Mouse (Mus musculus): ENCODE measurements around the gene Mmel1.

Gene Mmel1

DNA sequence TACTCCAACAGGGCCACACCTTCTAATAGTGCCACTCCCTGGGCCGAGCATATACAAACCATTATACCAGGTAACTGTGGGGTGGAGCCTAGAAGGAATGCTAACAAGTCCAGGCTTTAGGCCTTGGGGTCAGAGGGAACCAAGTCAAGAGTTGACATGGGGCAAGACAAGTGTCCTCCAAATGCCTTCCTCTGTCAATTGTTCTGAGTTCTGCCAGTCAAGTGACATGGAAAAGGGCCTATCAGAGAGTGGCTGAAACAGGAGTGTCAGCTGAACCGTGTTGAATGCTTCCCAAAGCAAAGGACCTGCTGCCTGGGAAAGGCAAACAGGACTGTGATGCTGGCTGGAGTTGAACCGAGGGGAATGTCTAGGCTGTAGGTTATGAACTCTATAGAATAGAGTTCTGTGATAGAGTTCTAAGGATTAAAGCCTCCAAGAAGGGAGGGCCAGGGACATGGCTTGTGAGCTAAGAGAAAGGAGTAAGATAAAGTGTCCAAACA lies 5.9 kb upstream of the Mmel1 start:
- intact Hi-C loops (cut with DNase I): no loop called here

DNA sequence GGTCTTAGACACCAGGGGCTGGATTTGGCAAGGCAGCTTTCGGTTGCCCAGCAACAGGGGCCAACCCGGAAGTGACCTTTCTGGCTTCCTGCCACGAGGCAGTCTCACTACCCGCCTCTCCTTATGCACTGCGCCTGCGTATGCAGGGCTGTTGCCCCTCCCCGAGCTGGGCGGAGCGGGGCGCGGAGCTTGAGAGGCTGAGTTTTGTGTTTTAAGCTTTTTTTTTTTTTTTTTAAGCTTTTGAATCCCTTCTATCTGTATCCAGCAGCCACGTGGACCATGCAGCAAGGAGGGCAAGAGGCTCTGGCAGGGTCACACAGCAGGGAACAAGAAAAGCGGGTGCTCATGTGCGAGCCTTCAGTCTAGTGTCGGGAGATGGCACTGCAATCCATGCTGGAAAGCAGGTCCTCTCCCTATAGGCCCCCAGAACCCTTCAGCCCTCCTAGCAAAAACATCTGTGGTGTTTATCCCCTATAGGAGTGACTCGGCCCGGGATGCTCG lies 5.1 kb upstream of the Mmel1 start:
- intact Hi-C loops (cut with DNase I): no loop called here

DNA sequence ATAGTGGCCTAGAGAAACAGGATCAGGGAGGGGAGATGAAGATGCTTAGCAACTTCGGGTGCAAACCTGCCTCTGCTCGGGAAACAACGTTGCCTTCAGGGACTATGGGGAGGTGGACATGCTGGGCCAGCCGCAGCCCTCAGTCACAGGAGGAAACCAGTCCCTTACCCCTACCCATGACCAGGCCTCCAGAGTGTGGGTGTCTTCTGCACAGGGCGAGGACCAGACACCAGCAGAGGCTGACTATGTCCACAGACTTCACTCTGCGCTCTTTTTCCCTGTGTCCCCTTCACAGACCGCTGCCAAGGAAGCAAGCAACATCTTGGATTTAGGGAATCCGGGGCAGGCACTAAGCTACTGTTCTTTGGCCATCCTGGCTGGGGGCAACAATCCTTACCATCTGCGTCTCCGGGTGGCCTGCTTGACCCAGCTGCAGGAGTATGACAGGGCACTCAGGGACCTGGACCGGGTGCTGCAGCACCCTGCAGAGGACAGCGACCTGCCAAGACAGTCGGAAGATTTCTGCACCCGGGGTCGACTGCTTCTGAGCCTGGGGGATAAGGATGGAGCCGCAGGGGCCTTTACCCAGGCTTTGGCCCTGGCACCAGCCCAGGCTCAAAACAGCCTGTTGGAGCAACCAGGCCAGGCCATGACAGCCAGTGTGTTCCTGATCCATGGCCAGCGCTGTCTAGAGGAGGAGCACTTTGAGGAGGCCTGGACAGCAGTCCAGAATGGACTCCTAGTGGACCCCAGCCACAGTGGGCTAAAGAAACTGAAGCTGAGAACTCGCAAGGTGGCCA lies 4.2 kb upstream of the Mmel1 start:
- intact Hi-C loops (cut with DNase I): no loop called here

DNA sequence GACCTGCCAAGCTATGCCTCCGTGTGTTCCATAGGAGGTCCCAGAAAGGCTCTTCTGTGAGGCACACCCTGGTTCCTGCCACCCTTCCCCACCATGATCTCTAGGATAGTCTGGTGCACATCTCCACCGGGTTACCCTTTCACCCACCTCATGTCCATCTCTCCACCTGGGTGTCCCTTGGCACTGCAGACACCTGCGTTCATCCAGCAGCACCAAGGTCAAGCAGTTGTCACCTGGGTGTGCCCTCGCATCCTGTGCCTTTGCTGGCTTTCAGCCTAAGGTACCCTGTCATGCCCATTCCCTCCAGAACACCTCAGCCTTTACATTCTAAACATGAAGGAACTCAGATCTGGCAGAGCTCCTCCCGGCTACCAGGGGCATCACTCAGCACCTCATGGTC lies 3.0 kb upstream of the Mmel1 start:
- intact Hi-C loops (cut with DNase I): no loop called here

DNA sequence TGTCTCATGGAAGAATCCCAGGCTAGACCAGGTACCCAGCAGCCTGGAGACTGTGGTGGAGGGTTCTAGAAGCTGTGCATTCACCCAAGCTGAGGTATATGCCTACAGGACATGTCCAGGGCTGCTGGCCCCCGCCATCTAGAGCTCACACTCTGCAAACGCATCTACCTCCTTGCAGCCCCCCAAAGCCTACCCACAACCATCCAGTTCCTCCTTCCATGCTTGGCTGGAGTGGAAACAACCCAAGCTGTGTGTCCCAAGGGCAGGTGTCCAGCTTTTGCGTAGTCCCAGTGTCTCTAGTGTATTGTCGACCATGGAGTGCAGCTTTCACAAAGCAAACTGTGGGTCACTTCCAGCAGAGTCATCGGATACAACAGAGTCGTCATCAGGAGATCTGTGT lies 2.1 kb upstream of the Mmel1 start:
- intact Hi-C loops (cut with DNase I): no loop called here

DNA sequence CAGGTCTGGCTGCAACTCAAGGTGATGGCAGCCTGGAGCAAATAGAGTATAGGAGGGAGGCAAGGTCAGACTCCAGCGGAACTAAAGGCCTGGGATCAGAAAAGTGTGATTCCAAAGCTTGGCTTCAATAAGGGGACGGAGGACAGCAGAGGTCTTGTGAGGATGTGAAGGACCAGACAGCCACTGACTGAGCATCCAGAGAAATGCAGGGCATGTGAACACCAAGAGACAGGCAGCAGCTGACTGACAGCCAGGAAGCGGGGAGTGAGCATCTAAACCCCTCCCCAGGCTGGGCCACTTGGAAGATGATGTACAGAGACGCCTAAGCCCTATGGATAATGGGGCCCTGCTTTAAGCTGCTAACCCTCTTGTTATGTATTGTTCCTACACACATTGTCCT lies 1.3 kb downstream of the Mmel1 start:
- intact Hi-C loops (cut with DNase I): no loop called here

DNA sequence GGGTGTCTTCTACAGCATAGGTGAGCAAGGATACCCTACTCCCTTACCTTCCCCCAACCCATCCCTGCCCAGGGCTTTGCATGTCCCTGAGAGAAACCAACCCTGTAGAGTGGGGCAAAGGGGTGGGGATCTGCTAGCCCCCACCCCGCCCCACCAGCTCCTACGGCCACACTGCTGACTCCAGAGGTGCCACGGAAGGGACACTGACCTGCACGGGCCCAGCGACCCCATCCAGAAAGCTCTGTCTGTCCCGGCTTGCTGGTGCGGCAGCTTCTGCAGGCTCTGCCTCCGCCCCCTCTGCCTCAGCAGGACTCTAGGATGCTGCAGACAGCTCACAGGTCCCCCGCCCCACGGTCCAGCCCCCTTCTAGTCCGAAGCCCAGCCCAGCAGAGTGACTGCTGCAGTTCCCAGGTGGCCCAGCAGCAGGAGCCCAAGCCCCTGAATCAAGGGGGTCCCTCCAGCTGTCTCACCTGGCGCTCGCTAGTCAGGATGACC lies 2.4 kb downstream of the Mmel1 start:
- intact Hi-C loops (cut with DNase I): no loop called here

DNA sequence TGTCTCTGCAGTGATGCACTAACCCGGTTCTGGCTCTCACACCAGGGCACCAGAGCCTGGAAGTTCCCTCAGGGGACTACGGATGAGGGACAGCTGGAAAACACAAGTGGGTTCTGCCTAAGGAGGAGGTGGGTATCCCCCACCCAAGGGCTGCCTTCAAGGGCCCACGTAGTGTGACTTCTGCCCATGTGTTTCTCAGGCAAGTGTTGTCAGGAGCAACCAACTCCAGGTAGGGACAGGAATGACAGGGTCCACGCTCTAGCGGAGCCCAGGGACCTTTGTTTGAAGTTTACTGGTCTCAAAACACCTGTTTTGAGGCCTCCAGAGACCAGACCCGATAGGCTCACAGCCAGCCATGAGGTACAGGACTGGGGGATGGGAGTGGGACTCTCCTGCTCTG lies 3.8 kb downstream of the Mmel1 start:
- intact Hi-C loops (cut with DNase I): no loop called here

DNA sequence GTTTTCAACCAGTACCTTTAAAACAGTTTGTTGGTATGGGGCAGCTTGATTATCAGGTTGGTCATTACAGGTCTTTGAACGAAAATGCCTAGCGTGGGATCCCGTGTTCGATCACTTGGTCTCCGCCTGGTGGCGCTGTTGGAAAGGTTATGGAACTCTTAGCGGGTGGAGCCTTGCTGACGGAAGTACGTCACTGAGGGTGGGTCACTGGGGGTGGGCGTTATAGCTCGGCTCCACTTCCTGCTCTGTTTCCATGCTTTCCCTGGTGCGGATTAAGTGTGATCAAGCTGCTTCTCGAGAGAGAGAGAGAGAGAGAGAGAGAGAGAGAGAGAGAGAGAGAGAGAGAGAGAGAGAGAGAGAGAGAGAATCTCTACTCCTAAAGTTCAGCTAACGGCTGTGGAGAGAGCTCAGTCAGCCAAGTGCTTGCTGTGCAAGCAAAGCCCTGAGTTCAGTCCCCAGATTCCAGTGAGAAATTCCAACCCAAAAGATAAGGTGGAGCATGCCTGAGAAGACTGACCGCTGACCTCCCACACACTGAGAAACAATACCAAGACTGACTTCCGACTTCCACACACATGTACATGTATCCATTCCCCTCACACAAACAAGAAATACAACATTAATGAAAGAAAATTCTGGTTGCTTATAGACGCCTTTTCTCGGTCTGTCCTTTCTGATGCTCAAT lies 8.6 kb downstream of the Mmel1 start:
- intact Hi-C loops (cut with DNase I): loop anchor here (1.0 to 2.0 kb wide), 3 partner anchors 29 to 187 kb away; no protein-coding TSS in a partner anchor

DNA sequence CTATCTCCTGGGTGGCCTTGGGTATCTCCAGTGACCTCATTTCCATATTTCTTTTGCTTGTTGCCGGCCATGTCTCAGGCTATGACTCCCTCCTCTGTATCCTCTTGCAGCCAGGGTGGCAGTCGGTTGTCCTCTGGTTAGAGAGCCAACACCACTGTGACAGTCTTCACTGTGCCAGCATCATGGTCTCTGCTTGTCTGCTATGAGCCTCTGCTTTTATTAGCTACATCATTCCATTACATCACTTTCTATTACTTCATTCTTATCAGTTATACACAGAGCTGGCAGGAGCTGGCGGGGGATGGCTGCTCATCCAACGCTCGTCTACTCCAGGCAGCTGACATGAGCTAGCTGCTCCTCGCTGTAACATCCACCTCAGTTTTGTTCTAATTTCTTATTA lies 11.3 kb downstream of the Mmel1 start:
- intact Hi-C loops (cut with DNase I): no loop called here

DNA sequence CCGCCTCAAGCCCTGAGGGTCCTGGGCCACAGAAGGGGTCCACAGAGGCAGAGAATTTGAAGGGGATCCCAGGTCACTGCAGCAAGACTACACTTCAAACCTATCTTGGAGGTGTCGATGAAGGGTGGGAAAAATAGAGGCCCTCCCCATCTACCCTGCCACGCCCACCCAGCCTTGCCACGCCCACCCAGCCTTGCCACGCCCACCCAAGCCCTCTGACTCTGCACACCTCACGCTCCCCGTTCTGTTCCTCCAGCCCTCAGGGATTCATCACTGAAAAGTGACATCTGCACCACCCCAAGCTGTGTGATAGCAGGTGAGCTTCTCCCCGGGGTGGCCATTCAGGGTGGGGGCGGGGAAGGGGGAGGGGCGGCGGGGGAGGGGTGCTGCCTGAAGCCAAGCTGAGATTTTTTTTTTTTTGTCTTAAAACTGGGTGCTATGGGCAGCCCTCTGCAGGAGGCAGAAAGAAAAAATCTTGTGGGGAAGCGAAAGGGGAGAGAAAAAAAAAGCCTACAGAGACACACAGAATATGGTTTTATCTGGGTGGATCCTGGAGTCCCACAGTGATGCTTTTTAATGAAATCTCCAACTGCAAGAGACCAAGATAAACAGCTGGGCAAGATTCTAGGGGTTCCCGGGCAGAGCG lies 12.8 kb downstream of the Mmel1 start:
- intact Hi-C loops (cut with DNase I): no loop called here

DNA sequence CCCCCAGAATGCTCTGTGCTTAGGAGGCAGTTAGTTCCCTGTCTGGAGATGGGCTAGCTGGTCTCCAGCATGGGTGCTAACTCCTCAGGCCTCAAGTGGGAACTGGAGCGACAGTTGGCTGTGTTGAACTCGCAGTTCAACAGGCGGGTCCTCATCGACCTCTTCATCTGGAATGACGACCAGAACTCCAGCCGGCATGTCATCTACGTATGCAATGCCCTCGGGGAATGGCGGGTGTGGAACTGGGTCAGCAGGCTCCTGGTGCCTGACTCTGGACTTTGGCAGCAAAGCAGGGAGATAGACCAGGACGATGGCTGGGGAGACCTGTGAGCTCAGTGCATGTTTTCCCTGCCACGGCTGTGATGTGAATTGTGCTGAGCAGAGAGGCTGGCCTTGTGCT lies 16.0 kb downstream of the Mmel1 start:
- intact Hi-C loops (cut with DNase I): no loop called here

DNA sequence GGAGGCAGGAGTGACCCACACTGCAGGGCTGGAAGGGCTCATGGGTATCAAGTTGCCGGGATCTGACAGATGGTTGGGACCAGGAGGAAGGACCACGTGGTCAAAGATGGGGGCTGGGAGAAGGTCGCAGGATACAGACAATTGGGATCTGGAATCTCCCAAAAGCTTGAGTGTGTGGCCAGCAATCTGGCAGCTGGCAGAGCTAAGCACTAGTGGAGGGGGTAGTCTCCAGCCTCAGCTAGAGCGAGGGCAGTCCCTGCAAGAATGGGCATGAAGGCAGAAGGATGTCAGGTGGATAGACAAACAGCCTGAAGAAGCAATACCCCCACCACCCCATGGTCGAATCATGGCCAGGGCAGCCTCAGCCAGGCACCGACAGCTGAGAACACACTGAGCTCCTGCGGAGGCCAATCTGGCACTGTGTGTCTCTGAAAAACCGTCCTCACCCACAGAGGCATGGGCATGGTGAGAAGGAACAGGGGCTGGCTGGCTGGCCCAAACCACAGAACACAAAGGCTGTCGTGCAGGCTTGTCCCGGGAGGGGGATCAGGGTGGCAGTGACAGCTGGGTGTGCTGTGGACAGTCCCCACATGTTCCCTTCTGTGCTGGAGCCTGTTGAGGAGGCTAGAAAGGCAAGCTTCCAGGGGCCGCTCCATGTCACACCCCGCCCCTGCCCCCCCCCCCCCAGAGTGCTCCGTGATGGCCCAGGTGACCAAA lies 17.6 kb downstream of the Mmel1 start:
- intact Hi-C loops (cut with DNase I): no loop called here

DNA sequence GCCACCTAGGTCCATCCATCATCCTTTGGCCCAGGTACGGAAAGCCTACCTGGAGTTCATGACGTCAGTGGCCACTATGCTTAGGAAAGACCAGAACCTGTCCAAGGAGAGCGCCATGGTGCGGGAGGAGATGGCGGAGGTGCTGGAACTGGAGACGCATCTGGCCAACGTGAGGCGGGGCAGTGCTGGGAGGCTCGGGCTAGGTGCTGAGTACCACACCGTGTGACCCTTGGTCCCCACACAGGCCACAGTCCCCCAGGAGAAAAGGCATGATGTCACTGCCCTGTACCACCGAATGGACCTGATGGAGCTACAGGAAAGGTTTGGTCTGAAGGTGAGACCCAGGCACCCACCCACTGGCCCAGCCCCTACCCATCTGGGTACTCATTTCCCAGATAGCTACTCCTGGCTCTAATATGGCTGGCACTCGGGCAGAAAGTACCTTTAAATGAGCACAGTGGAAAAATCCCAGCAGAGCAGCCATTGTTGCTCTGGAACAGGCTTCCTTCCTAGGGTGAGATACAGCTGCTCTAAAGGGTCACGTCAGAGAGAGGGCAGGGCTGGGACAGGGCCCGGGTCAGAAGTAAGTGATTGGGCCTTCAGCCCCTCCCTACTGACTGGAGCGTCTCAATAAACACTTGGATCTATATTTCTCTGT lies 18.3 kb downstream of the Mmel1 start:
- intact Hi-C loops (cut with DNase I): no loop called here

DNA sequence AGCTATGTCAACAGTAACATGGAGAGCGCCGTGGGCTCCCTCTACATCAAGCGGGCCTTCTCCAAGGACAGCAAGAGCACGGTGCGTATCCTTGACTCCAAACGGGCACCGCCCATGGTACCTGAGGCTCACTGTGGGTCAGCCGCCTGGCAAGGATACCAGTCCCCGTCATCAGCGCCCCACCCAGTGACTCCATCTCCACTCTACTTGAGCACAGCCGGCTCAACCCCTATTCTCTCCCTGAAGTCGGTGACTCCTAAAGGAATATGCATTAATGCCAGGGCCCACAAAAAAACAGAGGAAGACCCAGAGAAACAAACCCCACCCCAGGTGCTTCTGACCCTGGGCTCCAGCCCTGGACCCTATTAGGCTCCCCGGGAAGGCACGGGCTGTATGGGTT lies 21.5 kb downstream of the Mmel1 start:
- intact Hi-C loops (cut with DNase I): no loop called here

DNA sequence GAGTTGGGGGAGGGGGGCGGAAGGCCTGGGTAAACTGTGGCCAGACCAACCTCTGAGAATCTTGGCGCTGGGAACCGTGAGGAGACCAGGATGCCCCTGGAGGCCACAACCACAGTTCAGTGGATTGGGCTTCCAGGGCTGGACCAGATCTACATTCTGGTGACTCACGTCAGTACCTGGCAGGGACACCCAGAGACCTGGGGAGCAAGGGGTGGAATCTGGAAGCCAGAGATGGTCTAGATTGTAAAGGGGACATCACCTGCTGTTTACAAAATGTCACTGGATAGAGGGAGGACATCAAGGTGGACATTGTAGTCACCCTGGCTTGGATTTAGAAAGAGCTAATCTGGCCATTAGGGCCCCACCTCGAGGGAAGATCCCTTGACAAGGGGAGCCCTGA lies 26.2 kb downstream of the Mmel1 start:
- intact Hi-C loops (cut with DNase I): no loop called here

DNA sequence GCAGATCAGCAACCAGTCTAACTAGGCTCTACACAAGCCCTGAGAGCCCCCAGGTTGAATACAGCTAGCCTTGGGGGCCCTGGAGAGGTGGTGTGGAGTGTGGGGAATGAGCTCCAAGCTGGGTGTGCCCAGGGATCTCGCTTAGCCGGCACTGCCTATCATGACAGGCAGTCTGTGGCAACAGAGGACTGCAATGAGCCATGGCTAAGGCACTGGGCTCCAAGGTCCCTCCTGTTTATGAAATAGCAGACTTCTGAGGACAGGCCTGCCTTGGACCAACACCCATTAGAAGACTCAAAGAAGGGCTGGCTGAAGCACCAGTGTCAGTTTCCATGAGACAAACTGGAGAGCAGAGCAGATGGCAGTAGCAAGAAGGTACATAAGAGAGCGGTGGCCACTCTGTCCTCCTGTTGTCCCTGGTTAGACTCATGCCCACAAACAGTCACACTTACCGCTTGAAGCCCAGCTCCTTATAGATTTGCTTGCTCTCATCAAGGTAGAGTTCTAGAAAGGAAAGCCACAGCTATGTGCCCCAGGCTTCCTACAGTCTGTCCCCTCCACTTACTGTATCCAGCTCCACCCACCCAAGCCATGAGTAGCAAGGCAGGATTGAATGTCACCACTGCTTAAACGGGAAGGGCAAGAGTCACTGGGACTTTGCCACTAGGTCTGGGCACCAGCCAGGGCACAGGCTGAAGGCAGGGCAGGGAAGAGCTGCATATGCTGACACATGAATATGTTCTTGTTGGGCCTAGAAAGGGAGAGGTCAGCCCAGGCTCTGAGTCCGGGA lies 28.5 kb downstream of the Mmel1 start:
- intact Hi-C loops (cut with DNase I): no loop called here

DNA sequence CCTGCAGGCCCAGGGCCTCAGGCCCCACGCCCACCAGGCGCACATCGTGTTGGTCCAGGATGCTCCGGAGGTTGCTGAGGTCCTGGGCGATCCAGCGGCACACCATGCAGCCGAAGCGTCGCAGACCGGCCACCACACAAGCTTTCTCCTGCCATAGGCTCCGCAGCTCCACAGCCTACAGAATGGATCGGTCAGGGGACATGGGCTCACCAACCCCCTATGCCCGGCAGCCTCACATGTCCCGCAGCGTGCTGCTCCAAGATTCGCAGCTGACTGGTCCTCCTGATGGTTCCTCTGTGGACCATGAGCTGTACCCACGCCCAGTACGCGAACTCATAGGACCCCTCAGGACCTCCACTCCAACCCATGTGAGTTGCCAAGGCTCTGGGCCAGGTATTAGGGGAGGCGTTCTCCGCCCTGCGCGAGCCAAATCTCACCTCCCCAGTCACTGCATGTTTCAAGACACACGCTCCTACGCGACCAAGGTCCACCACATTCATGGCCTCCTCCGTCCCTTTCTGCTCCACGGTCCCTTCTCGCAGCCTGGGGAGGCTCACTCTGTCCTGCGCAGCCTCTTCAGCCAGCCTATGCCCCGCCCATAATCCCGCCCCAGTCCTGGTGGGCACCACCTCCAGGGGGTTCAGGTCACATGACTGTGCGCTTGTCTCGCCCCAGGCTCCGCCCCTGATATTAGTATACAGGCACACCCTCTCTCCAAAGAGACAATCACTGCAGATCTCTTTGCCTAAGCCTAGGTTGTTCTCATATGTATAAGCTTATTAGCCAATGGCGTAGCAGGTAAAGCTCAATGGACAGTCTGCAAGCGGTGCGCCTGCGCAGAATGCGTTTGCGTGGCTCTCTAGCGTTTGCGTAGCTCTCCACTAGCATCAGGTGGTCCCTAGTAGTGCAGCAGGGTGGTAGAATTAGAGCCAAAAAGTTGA lies 29.4 kb downstream of the Mmel1 start, which contains the start of gene Fam213b:
Fam213b (minus strand) TSS at position 630 of the 941 bp plus-strand sequence.
- intact Hi-C loops (cut with DNase I): no loop called here

DNA sequence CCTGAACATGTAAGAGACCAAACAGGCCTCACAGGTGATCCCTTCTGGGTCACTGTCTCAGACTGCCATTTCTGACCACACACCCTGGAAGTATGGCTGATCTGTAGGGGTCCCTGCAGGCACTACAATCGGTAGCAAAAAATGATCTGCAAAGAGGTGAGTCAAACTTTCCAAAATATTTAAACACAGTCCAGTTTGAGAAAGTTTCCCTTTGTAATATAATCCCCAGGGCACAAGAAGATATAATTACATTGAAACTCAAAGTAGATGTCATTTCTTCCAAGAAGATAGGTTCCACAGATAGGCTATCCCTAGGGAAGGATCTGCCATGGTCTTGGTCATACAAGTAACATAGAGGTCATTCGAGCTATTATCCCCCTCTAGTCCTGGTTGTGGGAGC lies 33.0 kb downstream of the Mmel1 start:
- intact Hi-C loops (cut with DNase I): no loop called here
